Mouse (Mus musculus): ENCODE measurements at regions not wholly inside any gene's neighbourhood (a gene's known extent, or its start where the extent isn't known, plus 50 kb on each side); places are given as distances from the start of the nearest gene placed in this dataset.
A peak's percentile ranks its signal among the peaks of the same experiment; 100 is the strongest.
"Not testable (repeated sequence)": the region's sequence is repeated elsewhere in the genome, so short reads cannot be mapped to it uniquely, and the experiment has no call there.

GRCm38 (mm10) chr10:119123517-119123916, 116.3 kb downstream of the Cand1 start:
- no peaks in the 10 kb centered on the region for H3K36me3 ChIP-seq (ENCODE audit: control insufficient read depth, insufficient read depth, low read length)
- WGBS = 29% methylated on average over 5 of the region's 5 CpGs
- H3K27ac ChIP-seq (ENCODE audit: low read depth, low read length) = no peak overlapping the region
- H3K4me3 ChIP-seq (ENCODE audit: low read depth, low read length) = no peak overlapping the region
- no peaks in the 10 kb centered on the region for H3K9me3 ChIP-seq (ENCODE audit: control insufficient read depth, low read length)
- no peak overlapping the region for H3K4me2 ChIP-seq (replicated peaks; ENCODE audit: low read depth, low read length)
- H3K4me1 ChIP-seq (replicated peaks; ENCODE audit: control insufficient read depth, insufficient read depth, low read length) = no peaks in the 10 kb centered on the region
- ATAC-seq (ENCODE audit: low FRiP score) (peak; percentile 45; the same call in 1 of the 2 replicates), DNase-seq (ENCODE audit: low spot score) (peak; percentile 53)
- H3K27me3 ChIP-seq (ENCODE audit: control insufficient read depth, insufficient read depth, low read length) = no peaks in the 10 kb centered on the region
- H3K9ac ChIP-seq (ENCODE audit: low read depth, low read length) = no peak overlapping the region

- ATAC-seq (ENCODE audit: low FRiP score) (no peak), DNase-seq (ENCODE audit: low spot score) (no peak)
- no peak overlapping the region for H3K4me2 ChIP-seq (replicated peaks; ENCODE audit: low read depth, low read length)
- no peaks in the 10 kb centered on the region for H3K36me3 ChIP-seq (ENCODE audit: control insufficient read depth, insufficient read depth, low read length)
- H3K9me3 ChIP-seq (ENCODE audit: control insufficient read depth, low read length) = no peaks in the 10 kb centered on the region
- no peak overlapping the region for H3K9ac ChIP-seq (ENCODE audit: low read depth, low read length)
- 78% methylated on average over 8 of the region's 8 CpGs for WGBS
- no peak overlapping the region for H3K4me3 ChIP-seq (ENCODE audit: low read depth, low read length)
- no peak overlapping the region for H3K27ac ChIP-seq (ENCODE audit: low read depth, low read length)
- no peaks in the 10 kb centered on the region for H3K4me1 ChIP-seq (replicated peaks; ENCODE audit: control insufficient read depth, insufficient read depth, low read length)
- H3K27me3 ChIP-seq (ENCODE audit: control insufficient read depth, insufficient read depth, low read length) = no peaks in the 10 kb centered on the region
Measured at GRCm38 (mm10) chr10:119122347-119122746, 117.5 kb downstream of the Cand1 start.

- Histone ChIP-seq H3K36me3 (ENCODE audit: control insufficient read depth, insufficient read depth, low read length) (no peaks in the 10 kb centered on the region), H3K27ac (ENCODE audit: low read depth, low read length) (no peak overlapping the region), H3K9me3 (ENCODE audit: control insufficient read depth, low read length) (no peaks in the 10 kb centered on the region), H3K4me2 (replicated peaks; ENCODE audit: low read depth, low read length) (no peak overlapping the region), H3K27me3 (ENCODE audit: control insufficient read depth, insufficient read depth, low read length) (no peaks in the 10 kb centered on the region), H3K9ac (ENCODE audit: low read depth, low read length) (no peak overlapping the region), H3K4me3 (ENCODE audit: low read depth, low read length) (no peak overlapping the region), H3K4me1 (replicated peaks; ENCODE audit: control insufficient read depth, insufficient read depth, low read length) (no peaks in the 10 kb centered on the region)
- 64% methylated on average over 6 of the region's 6 CpGs for WGBS
- DNase-seq (ENCODE audit: low spot score) = no peak
- no peak for ATAC-seq (ENCODE audit: low FRiP score)
Measured at GRCm38 (mm10) chr10:119121575-119121974, 118.3 kb downstream of the Cand1 start.

- Histone ChIP-seq H3K27me3 (ENCODE audit: control insufficient read depth, insufficient read depth, low read length) (no peaks in the 10 kb centered on the region), H3K27ac (ENCODE audit: low read depth, low read length) (no peak overlapping the region), H3K9me3 (ENCODE audit: control insufficient read depth, low read length) (no peaks in the 10 kb centered on the region), H3K36me3 (ENCODE audit: control insufficient read depth, insufficient read depth, low read length) (no peaks in the 10 kb centered on the region), H3K4me3 (ENCODE audit: low read depth, low read length) (no peak overlapping the region), H3K4me2 (replicated peaks; ENCODE audit: low read depth, low read length) (no peak overlapping the region), H3K9ac (ENCODE audit: low read depth, low read length) (no peak overlapping the region), H3K4me1 (replicated peaks; ENCODE audit: control insufficient read depth, insufficient read depth, low read length) (no peaks in the 10 kb centered on the region)
- WGBS = 81% methylated on average over 2 of the region's 2 CpGs
- DNase-seq (ENCODE audit: low spot score) = no peak
- ATAC-seq (ENCODE audit: low FRiP score) = no peak
Measured at GRCm38 (mm10) chr10:119116843-119117390, 122.9 kb downstream of the Cand1 start.

GRCm38 (mm10) chr10:119115200-119115599, 124.7 kb downstream of the Cand1 start:
- ATAC-seq (ENCODE audit: low FRiP score); H3K36me3 ChIP-seq (ENCODE audit: control insufficient read depth, insufficient read depth, low read length); H3K9ac ChIP-seq (ENCODE audit: low read depth, low read length); H3K9me3 ChIP-seq (ENCODE audit: control insufficient read depth, low read length); H3K4me2 ChIP-seq (replicated peaks; ENCODE audit: low read depth, low read length); DNase-seq (ENCODE audit: low spot score); H3K27ac ChIP-seq (ENCODE audit: low read depth, low read length); H3K4me1 ChIP-seq (replicated peaks; ENCODE audit: control insufficient read depth, insufficient read depth, low read length); H3K4me3 ChIP-seq (ENCODE audit: low read depth, low read length); H3K27me3 ChIP-seq (ENCODE audit: control insufficient read depth, insufficient read depth, low read length): not testable (repeated sequence)

- no peaks in the 10 kb centered on the region for H3K9me3 ChIP-seq (ENCODE audit: control insufficient read depth, low read length)
- 53% methylated on average over 10 of the region's 10 CpGs for WGBS
- no peaks in the 10 kb centered on the region for H3K27me3 ChIP-seq (ENCODE audit: control insufficient read depth, insufficient read depth, low read length)
- DNase-seq (ENCODE audit: low spot score) (no peak), ATAC-seq (ENCODE audit: low FRiP score) (no peak)
- no peaks in the 10 kb centered on the region for H3K4me1 ChIP-seq (replicated peaks; ENCODE audit: control insufficient read depth, insufficient read depth, low read length)
- no peak overlapping the region for H3K4me2 ChIP-seq (replicated peaks; ENCODE audit: low read depth, low read length)
- no peak overlapping the region for H3K4me3 ChIP-seq (ENCODE audit: low read depth, low read length)
- H3K36me3 ChIP-seq (ENCODE audit: control insufficient read depth, insufficient read depth, low read length) = no peaks in the 10 kb centered on the region
- no peak overlapping the region for H3K27ac ChIP-seq (ENCODE audit: low read depth, low read length)
- no peak overlapping the region for H3K9ac ChIP-seq (ENCODE audit: low read depth, low read length)
Measured at GRCm38 (mm10) chr10:119114653-119115052, 125.2 kb downstream of the Cand1 start.

GRCm38 (mm10) chr10:119111886-119112285, 128.0 kb downstream of the Cand1 start:
- H3K9ac ChIP-seq (ENCODE audit: low read depth, low read length) = no peak overlapping the region
- no peaks in the 10 kb centered on the region for H3K36me3 ChIP-seq (ENCODE audit: control insufficient read depth, insufficient read depth, low read length)
- H3K27ac ChIP-seq (ENCODE audit: low read depth, low read length) = no peak overlapping the region
- no peaks in the 10 kb centered on the region for H3K27me3 ChIP-seq (ENCODE audit: control insufficient read depth, insufficient read depth, low read length)
- no peak overlapping the region for H3K4me2 ChIP-seq (replicated peaks; ENCODE audit: low read depth, low read length)
- H3K9me3 ChIP-seq (ENCODE audit: control insufficient read depth, low read length) = no peaks in the 10 kb centered on the region
- no peak overlapping the region for H3K4me3 ChIP-seq (ENCODE audit: low read depth, low read length)
- ATAC-seq (ENCODE audit: low FRiP score) (no peak), DNase-seq (ENCODE audit: low spot score) (no peak)
- 90% methylated on average over 2 of the region's 2 CpGs for WGBS
- H3K4me1 ChIP-seq (replicated peaks; ENCODE audit: control insufficient read depth, insufficient read depth, low read length) = no peaks in the 10 kb centered on the region

GRCm38 (mm10) chr10:119111409-119111808, 128.4 kb downstream of the Cand1 start:
- Histone ChIP-seq H3K4me2 (replicated peaks; ENCODE audit: low read depth, low read length) (no peak overlapping the region), H3K36me3 (ENCODE audit: control insufficient read depth, insufficient read depth, low read length) (no peaks in the 10 kb centered on the region), H3K27ac (ENCODE audit: low read depth, low read length) (no peak overlapping the region), H3K9ac (ENCODE audit: low read depth, low read length) (no peak overlapping the region), H3K4me1 (replicated peaks; ENCODE audit: control insufficient read depth, insufficient read depth, low read length) (no peaks in the 10 kb centered on the region), H3K9me3 (ENCODE audit: control insufficient read depth, low read length) (no peaks in the 10 kb centered on the region), H3K27me3 (ENCODE audit: control insufficient read depth, insufficient read depth, low read length) (no peaks in the 10 kb centered on the region), H3K4me3 (ENCODE audit: low read depth, low read length) (no peak overlapping the region)
- WGBS = 86% methylated on average over 3 of the region's 3 CpGs
- DNase-seq (ENCODE audit: low spot score) (no peak), ATAC-seq (ENCODE audit: low FRiP score) (no peak)

- 56% methylated on average over 5 of the region's 5 CpGs for WGBS
- Histone ChIP-seq H3K4me2 (replicated peaks; ENCODE audit: low read depth, low read length) (no peak overlapping the region), H3K36me3 (ENCODE audit: control insufficient read depth, insufficient read depth, low read length) (no peaks in the 10 kb centered on the region), H3K9me3 (ENCODE audit: control insufficient read depth, low read length) (no peaks in the 10 kb centered on the region), H3K4me1 (replicated peaks; ENCODE audit: control insufficient read depth, insufficient read depth, low read length) (no peaks in the 10 kb centered on the region), H3K9ac (ENCODE audit: low read depth, low read length) (no peak overlapping the region), H3K4me3 (ENCODE audit: low read depth, low read length) (no peak overlapping the region), H3K27me3 (ENCODE audit: control insufficient read depth, insufficient read depth, low read length) (no peaks in the 10 kb centered on the region), H3K27ac (ENCODE audit: low read depth, low read length) (no peak overlapping the region)
- DNase-seq (ENCODE audit: low spot score) = no peak
- no peak for ATAC-seq (ENCODE audit: low FRiP score)
Measured at GRCm38 (mm10) chr10:119110614-119111013, 129.2 kb downstream of the Cand1 start.
